In genomic region chr12:104190852-104191251, GRCm38 (mm10) we compare ENCODE assay signal across 37 mouse cellular contexts. TPM values are rescaled to one million over a fixed set of nuclear protein-coding genes. Genes with fewer than 3 reads are reported as not detected.
DNase-seq lines count a peak whose midpoint lies in the region; ATAC-seq and TF ChIP-seq lines count a peak whose summit lies in the region.
"Had no signal": no experiment of that assay in that cellular context is flagged by ENCODE, and none has a peak within 500 bp of the region (broad histone marks: within the 10 kb centered on the region; RNA-seq: fewer than 3 reads in every experiment).

No protein-coding gene starts in this region.

- intact Hi-C loops in left cerebral cortex, postnatal 4 days (cut with DNase I), result no loop called here

- no peaks in the 10 kb centered on the region for H3K4me1 ChIP-seq in forebrain, postnatal 0 days (ENCODE audit: insufficient read depth)
- no peaks in the 10 kb centered on the region for H3K4me1 ChIP-seq in forebrain, embryonic 14.5 days (ENCODE audit: control insufficient read depth, insufficient read depth, low read length)
- no peaks in the 10 kb centered on the region for H3K4me1 ChIP-seq in kidney, embryonic 16.5 days (ENCODE audit: insufficient read depth, low read length)
- H3K4me1 ChIP-seq: embryonic facial prominence, embryonic 10.5 days; embryonic facial prominence, embryonic 13.5 days; forebrain, embryonic 12.5 days; heart, embryonic 15.5 days had no signal

- H3K4me2 ChIP-seq in forebrain, postnatal 0 days (ENCODE audit: low read depth), result no peak overlapping the region
- no peak overlapping the region for H3K4me2 ChIP-seq in forebrain, embryonic 14.5 days (ENCODE audit: low read length)
- no peak overlapping the region for H3K4me2 ChIP-seq in kidney, embryonic 16.5 days (replicated peaks; ENCODE audit: low read depth, low read length)
- H3K4me2 ChIP-seq: embryonic facial prominence, embryonic 13.5 days; forebrain, embryonic 12.5 days; heart, embryonic 12.5 days; heart, embryonic 15.5 days; hindbrain, embryonic 14.5 days had no signal

- no peaks in the 10 kb centered on the region for H3K36me3 ChIP-seq in forebrain, postnatal 0 days (ENCODE audit: insufficient read depth)
- no peaks in the 10 kb centered on the region for H3K36me3 ChIP-seq in forebrain, embryonic 14.5 days (ENCODE audit: control insufficient read depth, insufficient read depth, low read length)
- no peaks in the 10 kb centered on the region for H3K36me3 ChIP-seq in kidney, embryonic 16.5 days (ENCODE audit: insufficient read depth, low read length)
- H3K36me3 ChIP-seq: embryonic facial prominence, embryonic 10.5 days; embryonic facial prominence, embryonic 13.5 days; forebrain, embryonic 12.5 days; heart, embryonic 12.5 days; heart, embryonic 15.5 days had no signal

- ATAC-seq in forebrain, postnatal 0 days, result peak; percentile 51; the same call in 1 of the 2 replicates
- ATAC-seq in forebrain, embryonic 14.5 days, result no peak
- ATAC-seq in kidney, embryonic 16.5 days (ENCODE audit: low FRiP score, low TSS enrichment), result no peak
- ATAC-seq: CD4-positive, CD25-positive, alpha-beta regulatory T cell, adult 4 months; forebrain, embryonic 16.5 days; hindbrain, postnatal 0 days; inflammation-experienced regulatory T-cells, adult 6 months; intestine, embryonic 16.5 days; Patski had no signal

- no peak overlapping the region for H3K27ac ChIP-seq in forebrain, postnatal 0 days (ENCODE audit: low read depth, low read length)
- no peak overlapping the region for H3K27ac ChIP-seq in forebrain, embryonic 14.5 days (ENCODE audit: low read depth, low read length)
- H3K27ac ChIP-seq in kidney, embryonic 16.5 days (ENCODE audit: low read length), result no peak overlapping the region
- H3K27ac ChIP-seq: embryonic facial prominence, embryonic 10.5 days; embryonic facial prominence, embryonic 13.5 days; forebrain, embryonic 12.5 days; heart, embryonic 15.5 days; hindbrain, embryonic 14.5 days; hindbrain, postnatal 0 days had no signal

- H3K9ac ChIP-seq in forebrain, postnatal 0 days, result no peak overlapping the region
- H3K9ac ChIP-seq in forebrain, embryonic 14.5 days (ENCODE audit: low read length), result no peak overlapping the region
- no peak overlapping the region for H3K9ac ChIP-seq in kidney, embryonic 16.5 days (replicated peaks; ENCODE audit: low read length)
- H3K9ac ChIP-seq: embryonic facial prominence, embryonic 13.5 days; forebrain, embryonic 12.5 days; heart, embryonic 12.5 days; heart, embryonic 15.5 days; hindbrain, embryonic 14.5 days had no signal

- DNase-seq in forebrain, postnatal 0 days, result no peak
- no peak for DNase-seq in forebrain, embryonic 14.5 days (ENCODE audit: low spot score)
- DNase-seq in 3T3-L1 (ENCODE audit: low read depth, low spot score), result peak; percentile 66
- DNase-seq in NIH3T3 (ENCODE audit: low read depth), result peak; percentile 29
- no peak for DNase-seq in left cerebral cortex, postnatal 4 days
- DNase-seq: adrenal gland, postnatal 25 days; cerebellum, adult 11 months; cerebellum, adult 2 months; cerebellum, adult 9-11 months; cerebellum, postnatal 36 days; embryo, embryonic 11 days; gastrocnemius, postnatal 25 days; heart, postnatal 10 days; heart, postnatal 36 days; kidney, adult 18-20 months; kidney, adult 9 months had no signal

- no peak for TF ChIP-seq CTCF in forebrain, postnatal 0 days (IDR thresholded peaks at IDR 0.05; ENCODE audit: low read depth)

- no peaks in the 10 kb centered on the region for H3K9me3 ChIP-seq in forebrain, postnatal 0 days (ENCODE audit: low read length)
- H3K9me3 ChIP-seq in forebrain, embryonic 14.5 days (replicated peaks; ENCODE audit: control insufficient read depth, low read length), result no peaks in the 10 kb centered on the region
- H3K9me3 ChIP-seq in kidney, embryonic 16.5 days (ENCODE audit: low read length), result no peaks in the 10 kb centered on the region
- H3K9me3 ChIP-seq: embryonic facial prominence, embryonic 10.5 days; embryonic facial prominence, embryonic 13.5 days; forebrain, embryonic 12.5 days; heart, embryonic 12.5 days; heart, embryonic 15.5 days had no signal

- no peaks in the 10 kb centered on the region for H3K27me3 ChIP-seq in forebrain, postnatal 0 days (ENCODE audit: insufficient read depth, low read length)
- no peaks in the 10 kb centered on the region for H3K27me3 ChIP-seq in forebrain, embryonic 14.5 days (replicated peaks; ENCODE audit: control insufficient read depth, insufficient read depth, low read length)
- no peaks in the 10 kb centered on the region for H3K27me3 ChIP-seq in kidney, embryonic 16.5 days (ENCODE audit: insufficient read depth, low read length)
- H3K27me3 ChIP-seq: embryonic facial prominence, embryonic 13.5 days; forebrain, embryonic 12.5 days; Patski had no signal

- no peak overlapping the region for H3K4me3 ChIP-seq in forebrain, postnatal 0 days (ENCODE audit: low read depth, low read length)
- no peak overlapping the region for H3K4me3 ChIP-seq in forebrain, embryonic 14.5 days (ENCODE audit: low read depth, low read length)
- H3K4me3 ChIP-seq in kidney, embryonic 16.5 days (ENCODE audit: low read length), result no peak overlapping the region
- H3K4me3 ChIP-seq: embryonic facial prominence, embryonic 10.5 days; embryonic facial prominence, embryonic 13.5 days; erythroblast, embryonic 14.5 days; forebrain, embryonic 12.5 days; heart, embryonic 12.5 days; heart, embryonic 15.5 days had no signal

RNA-seq across cellular contexts. Expression of gene Serpina3f, which starts 23.5 kb away (rescaled TPM):
- 0.23 TPM in 1 of 2 replicates, not detected in the other for total RNA-seq in forebrain, postnatal 0 days (2014; rRNA removed)
- polyA plus RNA-seq in forebrain, postnatal 0 days (2015; fragmentation: Nextera tagmentation; extraction: Ambion mirVana), result 0.09 and 0.12 TPM in 2 replicates
- polyA plus RNA-seq in forebrain, embryonic 14.5 days (2014; fragmentation: Nextera tagmentation; extraction: Ambion mirVana), result 0.39 and 0.45 TPM in 2 replicates
- not detected for total RNA-seq in left cerebral cortex, postnatal 4 days (2021)
- 0.07 and 0.12 TPM in 2 replicates for polyA plus RNA-seq in kidney, embryonic 16.5 days (2015; fragmentation: Nextera tagmentation; extraction: Ambion mirVana)
- total RNA-seq: gastrocnemius, adult 8-10 months; gastrocnemius, postnatal 25 days; heart, adult 8-10 months; heart, postnatal 10 days; heart, postnatal 36 days; hindbrain, postnatal 0 days; MEL had no signal
- polyA plus RNA-seq: C2C12; cerebellum, adult 2 months; cortical plate, adult 2 months; embryonic facial prominence, embryonic 13.5 days; erythroblast, embryonic 14.5 days; forebrain, embryonic 16.5 days; frontal cortex, adult 2 months; heart, embryonic 12.5 days had no signal

RNA-seq across cellular contexts. Expression of gene Serpina3c, which starts 37.2 kb away (rescaled TPM):
- not detected in 2 replicates for total RNA-seq in forebrain, postnatal 0 days (2014; rRNA removed)
- polyA plus RNA-seq in forebrain, postnatal 0 days (2015; fragmentation: Nextera tagmentation; extraction: Ambion mirVana), result not detected in 2 replicates
- not detected in 2 replicates for polyA plus RNA-seq in forebrain, embryonic 14.5 days (2014; fragmentation: Nextera tagmentation; extraction: Ambion mirVana)
- not detected for total RNA-seq in left cerebral cortex, postnatal 4 days (2021)
- not detected in 2 replicates for polyA plus RNA-seq in kidney, embryonic 16.5 days (2015; fragmentation: Nextera tagmentation; extraction: Ambion mirVana)
- total RNA-seq: hindbrain, postnatal 0 days; MEL had no signal
- polyA plus RNA-seq: C2C12; CD4-positive, CD25-positive, alpha-beta regulatory T cell, adult 4 months; embryonic facial prominence, embryonic 10.5 days; embryonic facial prominence, embryonic 13.5 days; erythroblast, embryonic 14.5 days; forebrain, embryonic 12.5 days; forebrain, embryonic 16.5 days; heart, embryonic 15.5 days; hindbrain, embryonic 11.5 days; hindbrain, embryonic 14.5 days; inflammation-experienced regulatory T-cells, adult 6 months had no signal

RNA-seq across cellular contexts. Expression of gene Serpina3g, which starts 45.2 kb away (rescaled TPM):
- total RNA-seq in forebrain, postnatal 0 days (2014; rRNA removed), result 0.15 and 0.43 TPM in 2 replicates
- 0.47 and 0.48 TPM in 2 replicates for polyA plus RNA-seq in forebrain, postnatal 0 days (2015; fragmentation: Nextera tagmentation; extraction: Ambion mirVana)
- polyA plus RNA-seq in forebrain, embryonic 14.5 days (2014; fragmentation: Nextera tagmentation; extraction: Ambion mirVana), result 0.24 and 0.26 TPM in 2 replicates
- total RNA-seq in left cerebral cortex, postnatal 4 days (2021), result under 1 TPM in 1 of 2 experiments, not detected in 1; 0.50 TPM
- 9.2 and 9.6 TPM in 2 replicates for polyA plus RNA-seq in kidney, embryonic 16.5 days (2015; fragmentation: Nextera tagmentation; extraction: Ambion mirVana)
- total RNA-seq: gastrocnemius, adult 8-10 months; gastrocnemius, postnatal 25 days had no signal
- polyA plus RNA-seq: forebrain, embryonic 12.5 days; forebrain, embryonic 16.5 days had no signal

Comparison
In these comparisons a context has a peak if more than half of its experiments do, and no peak if none do; other contexts are left out.
1. DNase-seq: peak in 3T3-L1 (single experiment) and NIH3T3 (single experiment); none in forebrain, postnatal 0 days (single experiment), forebrain, embryonic 14.5 days (single experiment) and left cerebral cortex, postnatal 4 days (single experiment).